Mouse (Mus musculus) testis, adult 10 weeks (tissue): Measurements from ENCODE around the gene Gm21885. TPM values are rescaled to one million over a fixed set of nuclear protein-coding genes. Genes with fewer than 3 reads are reported as not detected.

Experiments
- polyA plus RNA-seq: library from polyadenylated mRNA; stranded (reverse); fragments of 350-450 nt; fragmentation: Illumina TruSeq; extraction: RNeasy Lipid Tissue Mini Kit (QIAGEN cat#74804); gene quantifications from one replicate; pipeline ENCODE4 v1.2.3, GENCODE M21; 2014; ENCODE audit warnings: low read depth, low replicate concordance

The Gm21885 gene
- not detected for polyA plus RNA-seq

GRCm38 (mm10) chr11:94281199-94282181, at the start of gene Gm21885:
Gm21885 (plus strand) TSS chr11:94281873.

GRCm38 (mm10) chr11:94245955-94246788, 35.5 kb upstream of the Gm21885 start, which contains the start of gene Wfikkn2:
Wfikkn2 (minus strand) TSS chr11:94246005.

GRCm38 (mm10) chr11:94321931-94322400, 40.3 kb downstream of the Gm21885 start, which contains the start of gene Luc7l3:
Luc7l3 (minus strand) TSS chr11:94321988.

GRCm38 (mm10) chr11:94327693-94328643, 46.3 kb downstream of the Gm21885 start, which contains the start of gene Ankrd40:
Ankrd40 (plus strand) TSS chr11:94328001.

Other genes with a start within 250 kb of the Gm21885 start
- 63.6 TPM for gene Tob1, start 70.4 kb upstream of the Gm21885 start, polyA plus RNA-seq
- gene Wfikkn2, start 35.9 kb upstream of the Gm21885 start, polyA plus RNA-seq = not detected
- gene Luc7l3, start 40.1 kb downstream of the Gm21885 start, polyA plus RNA-seq = 119 TPM
- 60.7 TPM for gene Ankrd40, start 46.1 kb downstream of the Gm21885 start, polyA plus RNA-seq
- gene Abcc3, start 111.1 kb downstream of the Gm21885 start, polyA plus RNA-seq = 10.8 TPM
- gene Cacna1g, start 192.3 kb downstream of the Gm21885 start, polyA plus RNA-seq = 0.21 TPM
- 105 TPM for gene Spata20, start 204.3 kb downstream of the Gm21885 start, polyA plus RNA-seq
- 0.04 TPM for gene Epn3, start 218.1 kb downstream of the Gm21885 start, polyA plus RNA-seq
- gene Mycbpap, start 239.9 kb downstream of the Gm21885 start, polyA plus RNA-seq = 56.3 TPM